Mouse (Mus musculus): ENCODE data around the gene Cab39l. TPM values are rescaled to one million over a fixed set of nuclear protein-coding genes. Genes with fewer than 3 reads are reported as not detected.

The Cab39l gene
- total and polyA plus RNA-seq, 3 experiments, result 19.9 to 49.2 (median 33.1) TPM

DNA sequence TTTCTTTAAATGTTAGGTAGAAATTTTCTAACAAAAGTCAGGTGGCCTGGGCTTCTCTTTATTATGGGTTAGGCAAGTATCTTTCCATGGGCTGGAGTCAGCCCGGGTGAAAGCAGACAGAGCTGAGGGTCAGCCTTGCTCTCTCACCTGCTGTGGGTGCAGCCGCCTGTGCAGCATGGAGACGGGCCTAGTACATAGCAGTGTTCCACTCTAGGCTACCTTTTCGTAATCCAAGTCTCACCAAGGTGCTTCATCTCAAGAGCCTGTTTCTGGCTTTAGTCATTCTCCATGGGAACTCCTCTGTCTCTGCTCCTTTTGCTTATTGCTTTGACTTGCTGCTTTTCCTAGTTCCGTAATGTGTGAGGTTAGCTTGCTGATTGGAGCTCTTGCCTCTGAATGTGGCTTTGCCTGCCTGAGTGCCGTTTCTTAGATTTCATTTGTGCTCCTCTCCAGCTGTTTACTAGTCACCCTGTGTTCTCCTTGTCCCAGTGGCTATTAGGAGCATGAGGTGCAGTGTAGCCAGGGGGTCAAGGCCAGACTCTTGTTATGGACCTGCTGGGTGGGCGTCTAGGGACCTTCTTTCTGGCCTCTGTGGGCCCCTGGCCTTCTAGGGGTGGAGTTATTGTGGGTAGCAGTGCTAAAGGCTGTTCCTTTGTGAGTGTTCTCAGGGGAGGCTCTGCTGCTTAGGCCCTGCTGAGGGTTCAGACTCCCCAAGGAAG lies 105.5 kb downstream of the Cab39l start:
- Histone ChIP-seq H3K4me3 (replicated peaks in 1 of 3; ENCODE audit: low read depth in 2 of 3, low read length in 2 of 3, poor library complexity in 1 of 3) (no peak overlapping the region), H3K4me1 (ENCODE audit: control insufficient read depth in 1 of 2, insufficient read depth in 2 of 2) (peaks cover 4 to 23% of the 10 kb centered on the region in 2 experiments), H3K36me3 (replicated peaks in 1 of 2; ENCODE audit: control insufficient read depth in 1 of 2, insufficient read depth in 1 of 2, low read length in 1 of 2) (peaks cover 5 to 64% of the 10 kb centered on the region in 2 experiments)

DNA sequence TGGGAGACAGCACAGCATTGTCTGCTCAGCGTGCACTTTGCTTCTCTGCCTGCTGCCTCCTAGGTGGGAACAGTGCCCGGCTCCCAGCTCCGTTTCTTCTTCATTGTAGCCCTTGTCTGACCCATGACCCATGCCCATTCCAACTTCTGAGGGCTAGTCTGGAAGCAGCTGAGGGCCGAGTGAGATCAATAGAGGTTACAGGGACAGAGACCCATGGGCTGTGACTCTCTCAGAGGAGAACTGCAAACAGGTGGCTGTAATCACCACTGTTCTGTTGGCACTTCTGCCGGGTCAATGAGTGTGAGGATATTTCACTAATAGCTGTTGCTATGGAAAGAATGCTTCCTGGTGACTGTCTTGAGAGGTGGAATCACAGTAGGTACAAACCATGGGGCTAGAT lies 106.8 kb downstream of the Cab39l start:
- H3K9me3 ChIP-seq (replicated peaks; ENCODE audit: low read length), result no peaks in the 10 kb centered on the region
- H3K4me2 ChIP-seq (ENCODE audit: insufficient read depth, low read depth, poor library complexity, severe bottlenecking), result no peak overlapping the region
- no peak overlapping the region for H3K4me3 ChIP-seq (replicated peaks in 1 of 3; ENCODE audit: low read depth in 2 of 3, low read length in 2 of 3, poor library complexity in 1 of 3)
- TF ChIP-seq ZMIZ1 (IDR thresholded peaks at IDR 0.05; ENCODE audit: low read depth, low read length) (no peak), USF2 (conservative IDR thresholded peaks at IDR 0.05; ENCODE audit: low read depth, low read length) (no peak), CTCF (conservative IDR thresholded peaks at IDR 0.05 in 1 of 2, IDR thresholded peaks at IDR 0.05 in 1 of 2; ENCODE audit: low read depth in 2 of 2, low read length in 2 of 2) (no peak), POLR2A (IDR thresholded peaks at IDR 0.05; ENCODE audit: low read depth, low read length) (no peak), KAT2A (IDR thresholded peaks at IDR 0.05; ENCODE audit: insufficient replicate concordance, low read length) (no peak), ETS1 (conservative IDR thresholded peaks at IDR 0.05; ENCODE audit: low read depth, low read length) (no peak), JUND (conservative IDR thresholded peaks at IDR 0.05; ENCODE audit: low read depth, low read length) (no peak), TCF12 (IDR thresholded peaks at IDR 0.05; ENCODE audit: low read depth, low read length) (no peak), NRF1 (IDR thresholded peaks at IDR 0.05; ENCODE audit: low read depth, low read length) (no peak), RAD21 (IDR thresholded peaks at IDR 0.05; ENCODE audit: low read depth, low read length) (no peak), UBTF (IDR thresholded peaks at IDR 0.05; ENCODE audit: low read depth, low read length) (no peak), USF1 (IDR thresholded peaks at IDR 0.05; ENCODE audit: low read depth, low read length) (no peak), MAZ (IDR thresholded peaks at IDR 0.05; ENCODE audit: low read depth, low read length) (no peak), SIN3A (IDR thresholded peaks at IDR 0.05; ENCODE audit: low read length) (no peak), HCFC1 (IDR thresholded peaks at IDR 0.05; ENCODE audit: low read depth, low read length) (no peak), MAFK (IDR thresholded peaks at IDR 0.05; ENCODE audit: insufficient replicate concordance, low read length) (no peak), ELF1 (IDR thresholded peaks at IDR 0.05; ENCODE audit: low read depth, low read length) (no peak), ZC3H11A (IDR thresholded peaks at IDR 0.05; ENCODE audit: low read depth, low read length) (no peak), MAX (IDR thresholded peaks at IDR 0.05; ENCODE audit: low read length) (no peak)
- no peaks in the 10 kb centered on the region for H3K79me2 ChIP-seq (replicated peaks; ENCODE audit: control insufficient read depth, extremely low read depth, insufficient read depth, poor library complexity, severe bottlenecking)
- H3K27me3 ChIP-seq (replicated peaks), result no peaks in the 10 kb centered on the region
- no peak overlapping the region for H3K9ac ChIP-seq (ENCODE audit: insufficient read depth, low read depth)
- DNase-seq (ENCODE audit: extremely low read depth), result no peak
- H3K4me1 ChIP-seq (ENCODE audit: control insufficient read depth in 1 of 2, insufficient read depth in 2 of 2), result peaks cover 4 to 20% of the 10 kb centered on the region in 2 experiments
- H3K27ac ChIP-seq (ENCODE audit: insufficient read depth, low read depth), result no peak overlapping the region
- in situ Hi-C loops (cut with MboI; ENCODE audit: low pct_ligation_motif_present, low pct_unique_long_range_greater_than_20kb, low sequenced_read_pairs) (no loop called here), dilution Hi-C loops (cut with MboI; ENCODE audit: extremely low pct_ligation_motif_present, extremely low pct_unique_long_range_greater_than_20kb, low sequenced_read_pairs) (no loop called here)
- H3K36me3 ChIP-seq (replicated peaks in 1 of 2; ENCODE audit: control insufficient read depth in 1 of 2, insufficient read depth in 1 of 2, low read length in 1 of 2), result peaks cover 5 to 56% of the 10 kb centered on the region in 2 experiments

More for the DNA sequence above, 105.5 kb downstream of the Cab39l start:
- dilution Hi-C loops (cut with MboI; ENCODE audit: extremely low pct_ligation_motif_present, extremely low pct_unique_long_range_greater_than_20kb, low sequenced_read_pairs), result no loop called here
- TF ChIP-seq KAT2A (IDR thresholded peaks at IDR 0.05; ENCODE audit: insufficient replicate concordance, low read length) (no peak), NELFE (IDR thresholded peaks at IDR 0.05; ENCODE audit: low read depth, low read length) (no peak), HCFC1 (IDR thresholded peaks at IDR 0.05; ENCODE audit: low read depth, low read length) (no peak), MEF2A (IDR thresholded peaks at IDR 0.05; ENCODE audit: borderline replicate concordance, low read depth, low read length) (no peak), NRF1 (IDR thresholded peaks at IDR 0.05; ENCODE audit: low read depth, low read length) (no peak), PAX5 (IDR thresholded peaks at IDR 0.05; ENCODE audit: low read length) (no peak), TCF12 (IDR thresholded peaks at IDR 0.05; ENCODE audit: low read depth, low read length) (no peak), JUN (IDR thresholded peaks at IDR 0.05; ENCODE audit: insufficient read depth, low read depth, low read length) (no peak), JUND (conservative IDR thresholded peaks at IDR 0.05; ENCODE audit: low read depth, low read length) (no peak)
- no peak for DNase-seq (ENCODE audit: extremely low read depth)
- Histone ChIP-seq H3K9me3 (replicated peaks; ENCODE audit: low read length) (no peaks in the 10 kb centered on the region), H3K9ac (ENCODE audit: insufficient read depth, low read depth) (no peak overlapping the region), H3K27me3 (replicated peaks) (no peaks in the 10 kb centered on the region), H3K79me2 (replicated peaks; ENCODE audit: control insufficient read depth, extremely low read depth, insufficient read depth, poor library complexity, severe bottlenecking) (no peaks in the 10 kb centered on the region), H3K27ac (ENCODE audit: insufficient read depth, low read depth) (no peak overlapping the region), H3K4me2 (ENCODE audit: insufficient read depth, low read depth, poor library complexity, severe bottlenecking) (no peak overlapping the region)
- in situ Hi-C loops (cut with MboI; ENCODE audit: low pct_ligation_motif_present, low pct_unique_long_range_greater_than_20kb, low sequenced_read_pairs), result no loop called here
